Mouse (Mus musculus) liver, embryonic 13.5 days (tissue): ENCODE measurements around the gene Cst9. TPM values are rescaled to one million over a fixed set of nuclear protein-coding genes. Genes with fewer than 3 reads are reported as not detected.

ENCODE experiments used
- ATAC-seq: fragments of 200-750 bp; cut with Nextera tagmentation; 2 replicates; pipeline ENCODE4 v1.8.0; 2017; ENCODE audit warnings: low read depth, mild to moderate bottlenecking, moderate number of reproducible peaks, moderate library complexity
- DNase-seq: peaks from one replicate; pipeline ENCODE4 v3.0.0; 2022
- H3K27ac ChIP-seq: fragments of 300-500 bp; sonication (generic); 2 replicates; pipeline ENCODE4 v1.5.1; 2015; ENCODE audit warnings: moderate library complexity, mild to moderate bottlenecking, inconsistent platforms
- H3K27me3 ChIP-seq: fragments of 300-500 bp; sonication (generic); 2 replicates; pipeline ENCODE4 v1.6.1; 2015; ENCODE audit warnings: mild to moderate bottlenecking, inconsistent platforms
- H3K36me3 ChIP-seq: fragments of 300-500 bp; sonication (generic); 2 replicates; pipeline ENCODE4 v1.6.1; 2015; ENCODE audit warnings: mild to moderate bottlenecking, inconsistent platforms
- H3K4me1 ChIP-seq: fragments of 300-500 bp; sonication (generic); replicated peaks from 2 replicates; pipeline ENCODE4 v1.6.1; 2015; ENCODE audit warnings: inconsistent platforms
- H3K4me2 ChIP-seq: fragments of 300-500 bp; sonication (generic); 2 replicates; pipeline ENCODE4 v1.6.1; 2015; ENCODE audit warnings: inconsistent platforms, mild to moderate bottlenecking, moderate library complexity
- H3K4me3 ChIP-seq: fragments of 300-500 bp; sonication (generic); replicated peaks from 2 replicates; pipeline ENCODE4 v1.5.1; 2015; ENCODE audit warnings: mild to moderate bottlenecking, inconsistent platforms
- H3K9ac ChIP-seq: fragments of 300-500 bp; sonication (generic); 2 replicates; pipeline ENCODE4 v1.6.1; 2015; ENCODE audit warnings: mild to moderate bottlenecking, inconsistent platforms
- H3K9me3 ChIP-seq: fragments of 300-500 bp; sonication (generic); replicated peaks from 2 replicates; pipeline ENCODE4 v1.6.1; 2016; ENCODE audit warnings: inconsistent platforms
- whole genome bisulfite sequencing: fragments of 180-500 bp; shearing (Covaris S2); methylation state at CpG from one replicate; pipeline ENCODE4 v1.1.7; 2015; ENCODE audit not compliant: insufficient replicate concordance; 5-methylcytosine and 5-hydroxymethylcytosine counted together
- polyA plus RNA-seq: library from polyadenylated mRNA; unstranded; fragments of >200 nt; fragmentation: Nextera tagmentation; extraction: Ambion mirVana; gene quantifications from 2 replicates; pipeline ENCODE4 v1.2.1, GENCODE M21; 2015

The Cst9 gene
- 0.28 and 0.40 TPM in 2 replicates for polyA plus RNA-seq

- ATAC-seq, result 0 out of 2 replicates have a peak, but pooled peaks have one; percentile 55
- H3K9me3 ChIP-seq, result no peaks in the 10 kb centered on the region
- H3K9ac ChIP-seq, result no peak within 1 kb of the TSS
- no peak for DNase-seq
- WGBS, result 43% methylated on average over 4 of the region's 4 CpGs
- no peak within 1 kb of the TSS for H3K27ac ChIP-seq
- H3K36me3 ChIP-seq, result no peaks in the 10 kb centered on the region
- no peaks in the 10 kb centered on the region for H3K27me3 ChIP-seq
- no peak within 1 kb of the TSS for H3K4me2 ChIP-seq
- H3K4me1 ChIP-seq, result no peaks in the 10 kb centered on the region
- H3K4me3 ChIP-seq, result no peak within 1 kb of the TSS
Measured at GRCm38 (mm10) chr2:148834912-148835311, at the start of gene Cst9. Gene Cst9, plus strand, starts transcription at chr2:148835147.

DNA sequence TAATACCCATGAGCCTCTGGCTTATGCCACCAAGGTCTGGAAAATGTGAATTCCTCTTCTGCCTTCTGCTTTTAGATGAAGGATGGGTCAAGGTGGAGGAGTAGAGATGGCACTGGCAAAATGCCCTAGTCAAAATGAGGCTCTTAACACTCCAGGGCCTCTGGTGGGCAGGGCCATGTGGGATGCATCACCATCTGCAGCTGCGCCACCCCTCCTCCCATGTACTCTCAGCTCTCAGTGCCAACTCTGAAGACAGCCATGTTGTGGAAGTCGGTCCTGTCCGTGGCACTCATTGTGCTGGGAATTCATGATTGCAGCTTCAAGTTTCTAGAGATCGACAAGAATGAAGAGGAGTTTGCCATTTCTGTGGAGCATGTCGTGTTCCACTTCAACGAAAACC is 45.8 kb upstream of the Cst9 start, which contains the start of gene Cst12:
Cst12 (plus strand) TSS at position 220 of the 400 bp plus-strand sequence.
- no peaks in the 10 kb centered on the region for H3K36me3 ChIP-seq
- H3K4me1 ChIP-seq, result no peaks in the 10 kb centered on the region
- no peaks in the 10 kb centered on the region for H3K27me3 ChIP-seq
- H3K4me2 ChIP-seq, result no peak within 1 kb of the TSS
- H3K4me3 ChIP-seq, result no peak within 1 kb of the TSS
- 72% methylated on average over 6 of the region's 6 CpGs for WGBS
- DNase-seq (no peak), ATAC-seq (no peak)
- no peak within 1 kb of the TSS for H3K9ac ChIP-seq
- H3K9me3 ChIP-seq, result no peaks in the 10 kb centered on the region
- H3K27ac ChIP-seq, result no peak within 1 kb of the TSS

DNA sequence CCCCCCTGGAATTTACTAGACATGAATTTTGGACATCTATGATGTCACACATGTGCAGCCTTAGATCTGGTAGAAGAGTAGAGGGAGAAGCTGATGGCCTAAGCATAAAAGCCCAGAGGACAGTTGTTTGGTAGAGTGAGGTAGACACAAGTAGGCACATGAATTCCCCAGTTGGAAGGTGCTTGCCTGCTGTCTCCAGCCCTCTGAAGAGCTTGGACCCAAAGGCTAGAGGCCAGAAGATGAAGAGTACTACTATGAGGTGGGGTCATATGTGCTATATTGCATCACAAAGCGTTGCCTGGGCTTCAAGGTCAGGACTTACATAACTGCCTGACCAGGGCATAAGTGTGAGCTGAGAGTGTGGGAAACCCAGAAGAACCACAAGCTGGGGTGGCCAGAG is 36.5 kb upstream of the Cst9 start, which contains the start of gene Cst8:
Cst8 (plus strand) TSS at position 301 of the 400 bp plus-strand sequence.
- Histone ChIP-seq H3K4me2 (no peak within 1 kb of the TSS), H3K27ac (no peak within 1 kb of the TSS), H3K27me3 (no peaks in the 10 kb centered on the region), H3K9me3 (no peaks in the 10 kb centered on the region), H3K9ac (no peak within 1 kb of the TSS), H3K4me1 (no peaks in the 10 kb centered on the region), H3K4me3 (no peak within 1 kb of the TSS), H3K36me3 (no peaks in the 10 kb centered on the region)
- no peak for DNase-seq
- no peak for ATAC-seq
- 44% methylated on average over 1 of the region's 1 CpGs for WGBS

- Histone ChIP-seq H3K27ac (no peak overlapping the region), H3K36me3 (no peaks in the 10 kb centered on the region), H3K4me2 (no peak overlapping the region), H3K4me1 (no peaks in the 10 kb centered on the region), H3K4me3 (no peak overlapping the region), H3K9ac (no peak overlapping the region), H3K27me3 (no peaks in the 10 kb centered on the region), H3K9me3 (no peaks in the 10 kb centered on the region)
- 28% methylated on average over 3 of the region's 3 CpGs for WGBS
- ATAC-seq (peak; percentile 45; the same call in 1 of the 2 replicates), DNase-seq (no peak)
Measured at GRCm38 (mm10) chr2:148801491-148801921, 33.4 kb upstream of the Cst9 start.

DNA sequence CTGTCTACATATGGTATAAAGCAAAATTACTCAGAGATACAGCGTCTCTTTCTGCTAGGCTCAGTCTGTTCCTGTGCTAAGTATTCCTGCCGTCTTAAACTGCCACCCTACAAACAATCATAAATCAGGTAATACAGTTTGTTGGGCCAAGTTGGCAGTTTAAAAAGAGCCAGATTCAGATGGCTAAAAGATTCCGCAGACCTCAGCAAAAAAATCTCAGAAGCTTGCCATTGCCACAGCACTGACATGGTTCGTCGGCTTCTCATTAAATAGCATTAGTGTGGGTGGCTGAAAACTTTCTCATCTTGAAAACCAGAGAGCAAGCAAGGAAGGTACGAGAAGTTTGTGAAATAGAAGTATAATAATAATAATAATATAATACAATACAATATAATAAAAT is 28.3 kb upstream of the Cst9 start:
- DNase-seq, result no peak
- WGBS, result 57% methylated on average over 6 of the region's 6 CpGs

DNA sequence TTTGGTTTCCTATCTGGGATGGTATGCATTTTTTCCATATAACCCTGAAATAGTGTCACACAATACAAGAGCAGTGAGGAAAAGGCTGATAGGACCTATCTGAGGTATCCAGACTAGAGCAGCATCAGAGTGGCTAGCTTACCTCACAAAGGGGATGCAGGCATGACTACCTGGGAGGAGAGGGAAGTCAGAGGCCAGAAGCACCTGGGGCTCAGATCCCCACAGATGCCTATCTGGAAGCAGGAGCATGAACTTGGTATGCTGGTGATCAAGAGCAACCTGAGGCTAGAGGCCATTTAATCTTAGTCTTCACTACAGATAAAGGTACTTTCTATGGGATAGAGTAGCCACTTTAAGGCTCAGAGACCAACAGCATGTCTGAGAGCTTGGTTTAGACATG is 15.0 kb upstream of the Cst9 start, which contains the start of gene Cst13:
Cst13 (plus strand) TSS at position 173 of the 400 bp plus-strand sequence.
- H3K27ac ChIP-seq, result no peak within 1 kb of the TSS
- H3K4me1 ChIP-seq, result no peaks in the 10 kb centered on the region
- H3K27me3 ChIP-seq, result no peaks in the 10 kb centered on the region
- no peak for ATAC-seq
- H3K9ac ChIP-seq, result no peak within 1 kb of the TSS
- H3K4me3 ChIP-seq, result no peak within 1 kb of the TSS
- no peaks in the 10 kb centered on the region for H3K9me3 ChIP-seq
- H3K4me2 ChIP-seq, result no peak within 1 kb of the TSS
- DNase-seq, result no peak
- H3K36me3 ChIP-seq, result no peaks in the 10 kb centered on the region

More for the DNA sequence above, 28.3 kb upstream of the Cst9 start:
- H3K4me1 ChIP-seq, result no peaks in the 10 kb centered on the region
- no peaks in the 10 kb centered on the region for H3K27me3 ChIP-seq
- ATAC-seq, result no peak
- H3K4me3 ChIP-seq, result no peak overlapping the region
- H3K36me3 ChIP-seq, result no peaks in the 10 kb centered on the region
- no peak overlapping the region for H3K27ac ChIP-seq
- no peak overlapping the region for H3K9ac ChIP-seq
- H3K9me3 ChIP-seq, result no peaks in the 10 kb centered on the region
- no peak overlapping the region for H3K4me2 ChIP-seq

DNA sequence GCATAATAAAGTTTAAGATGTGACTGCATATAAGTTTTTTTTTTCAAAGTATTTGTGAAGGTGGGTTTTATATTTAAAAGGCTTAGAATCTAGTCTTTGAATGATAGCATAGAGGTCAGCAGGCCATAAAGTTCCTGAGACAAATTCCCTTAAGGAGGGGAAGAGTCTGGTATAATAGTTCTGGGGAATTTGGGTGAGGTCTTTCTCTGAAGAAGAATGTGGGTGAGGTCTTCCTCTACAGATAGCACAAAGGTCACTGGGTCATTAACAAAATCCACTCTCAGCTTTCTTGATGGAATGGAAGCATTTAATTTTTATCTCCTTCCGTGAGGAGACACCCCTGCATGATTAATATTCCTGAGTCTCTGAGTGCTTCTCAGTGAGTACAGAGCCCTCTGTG is 9.0 kb upstream of the Cst9 start:
- Histone ChIP-seq H3K4me1 (no peaks in the 10 kb centered on the region), H3K36me3 (no peaks in the 10 kb centered on the region), H3K4me3 (no peak overlapping the region), H3K27ac (no peak overlapping the region), H3K4me2 (no peak overlapping the region), H3K9me3 (no peaks in the 10 kb centered on the region), H3K27me3 (no peaks in the 10 kb centered on the region), H3K9ac (no peak overlapping the region)
- 30% methylated on average over 1 of the region's 1 CpGs for WGBS
- ATAC-seq (no peak), DNase-seq (no peak)

DNA sequence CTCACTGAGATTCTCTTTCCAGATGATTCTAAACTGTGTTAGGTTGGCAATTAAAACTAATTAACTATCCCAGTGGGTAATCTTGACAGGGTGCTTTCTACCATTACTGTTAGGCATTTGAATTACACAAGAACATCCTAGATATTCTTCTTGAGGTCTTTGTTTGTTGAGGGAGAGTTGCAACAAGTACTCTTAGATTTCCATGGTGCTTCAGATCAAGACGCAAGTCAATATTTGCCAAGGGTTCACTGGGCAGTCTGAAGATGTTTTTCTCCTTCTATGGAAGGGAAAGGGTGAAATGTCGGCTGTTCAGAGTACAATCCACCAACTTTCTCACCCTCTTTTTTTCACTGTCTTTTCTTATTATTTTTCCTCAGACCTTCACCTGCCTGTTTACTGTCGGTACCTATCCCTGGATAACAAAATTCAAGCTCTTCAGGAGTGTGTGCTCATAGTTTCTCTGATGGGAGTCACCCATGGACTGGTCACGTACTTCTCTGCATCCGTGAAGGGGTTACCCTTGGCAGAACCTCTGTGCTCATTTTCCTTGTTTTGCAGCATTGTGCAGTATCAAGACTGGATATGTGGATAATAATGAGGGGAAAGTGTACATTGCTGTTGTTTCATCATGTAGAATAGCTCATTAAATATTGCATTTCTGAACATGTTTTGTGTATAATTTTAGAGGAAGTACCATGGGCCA is 3.3 kb downstream of the Cst9 start:
- DNase-seq, result no peak
- no peak overlapping the region for H3K9ac ChIP-seq
- ATAC-seq, result no peak

DNA sequence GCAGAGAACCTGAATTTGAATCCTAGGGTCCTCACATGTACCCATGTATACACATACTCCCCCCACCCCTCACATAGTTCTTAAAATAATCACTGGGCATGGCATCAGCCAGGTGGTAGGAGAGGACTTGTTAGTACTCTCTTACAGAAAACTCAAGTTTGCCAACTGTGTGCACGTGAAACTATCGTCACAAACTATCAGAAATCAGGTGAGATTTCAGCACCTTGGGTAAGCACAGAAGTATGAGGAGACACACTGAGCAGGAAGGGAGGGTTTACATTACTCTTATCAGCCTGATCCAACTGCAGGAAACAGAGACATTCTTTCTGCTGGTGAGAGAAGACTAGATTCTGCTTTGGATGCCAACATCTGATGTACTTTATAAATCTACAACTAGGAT is 4.3 kb downstream of the Cst9 start:
- Histone ChIP-seq H3K4me2 (no peak overlapping the region), H3K27ac (no peak overlapping the region), H3K9me3 (no peaks in the 10 kb centered on the region), H3K9ac (no peak overlapping the region), H3K4me1 (no peaks in the 10 kb centered on the region), H3K4me3 (no peak overlapping the region), H3K27me3 (no peaks in the 10 kb centered on the region), H3K36me3 (no peaks in the 10 kb centered on the region)
- no peak for DNase-seq
- no peak for ATAC-seq
- 39% methylated on average over 2 of the region's 2 CpGs for WGBS

More for the DNA sequence above, 3.3 kb downstream of the Cst9 start:
- no peaks in the 10 kb centered on the region for H3K27me3 ChIP-seq
- no peaks in the 10 kb centered on the region for H3K36me3 ChIP-seq
- no peaks in the 10 kb centered on the region for H3K4me1 ChIP-seq
- WGBS, result 58% methylated on average over 5 of the region's 5 CpGs
- no peaks in the 10 kb centered on the region for H3K9me3 ChIP-seq
- no peak overlapping the region for H3K27ac ChIP-seq
- H3K4me3 ChIP-seq, result no peak overlapping the region
- no peak overlapping the region for H3K4me2 ChIP-seq

DNA sequence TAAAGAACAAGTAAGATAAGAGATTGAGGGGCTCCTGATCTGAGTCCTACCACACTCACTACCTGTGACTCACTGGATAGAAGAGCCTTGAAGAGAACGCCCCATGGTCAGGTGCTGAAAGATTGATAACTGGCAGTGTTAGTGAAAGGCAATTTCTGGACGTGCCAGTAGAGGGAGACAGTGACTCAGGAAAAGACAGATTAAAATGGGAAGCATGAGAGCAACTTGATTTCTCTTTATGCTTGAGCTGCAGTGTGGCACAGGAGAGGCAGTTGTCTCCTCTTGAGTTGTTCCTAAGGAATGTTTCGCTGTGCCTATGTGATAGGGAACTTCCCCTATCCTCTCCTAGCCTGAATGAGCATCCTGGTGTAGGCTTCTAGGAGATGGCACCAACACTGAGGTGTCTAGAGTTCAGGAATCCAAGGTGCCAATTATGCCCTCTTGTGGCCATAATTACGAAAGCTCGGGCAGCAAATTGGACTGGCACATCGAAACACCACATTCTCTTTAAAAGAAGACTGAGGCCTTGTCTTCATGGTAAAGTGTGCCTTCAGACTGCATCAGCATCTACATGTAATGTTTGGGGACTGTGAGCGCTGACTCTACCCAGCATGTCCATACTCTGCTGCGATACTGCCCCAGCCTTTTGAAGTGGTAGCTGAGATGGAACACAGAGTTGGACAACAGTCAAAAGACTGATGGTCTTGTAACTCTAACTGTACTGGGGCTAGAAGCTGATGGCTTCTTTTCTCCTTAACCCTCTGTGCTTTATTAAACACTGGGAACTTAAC is 16.4 kb downstream of the Cst9 start:
- H3K4me1 ChIP-seq, result no peaks in the 10 kb centered on the region
- no peak overlapping the region for H3K4me3 ChIP-seq
- ATAC-seq (peak; percentile 55), DNase-seq (peak; percentile 17)
- H3K4me2 ChIP-seq, result no peak overlapping the region
- no peak overlapping the region for H3K9ac ChIP-seq
- H3K36me3 ChIP-seq, result no peaks in the 10 kb centered on the region
- no peaks in the 10 kb centered on the region for H3K27me3 ChIP-seq
- WGBS, result 35% methylated on average over 8 of the region's 8 CpGs
- H3K9me3 ChIP-seq, result no peaks in the 10 kb centered on the region
- H3K27ac ChIP-seq, result no peak overlapping the region

DNA sequence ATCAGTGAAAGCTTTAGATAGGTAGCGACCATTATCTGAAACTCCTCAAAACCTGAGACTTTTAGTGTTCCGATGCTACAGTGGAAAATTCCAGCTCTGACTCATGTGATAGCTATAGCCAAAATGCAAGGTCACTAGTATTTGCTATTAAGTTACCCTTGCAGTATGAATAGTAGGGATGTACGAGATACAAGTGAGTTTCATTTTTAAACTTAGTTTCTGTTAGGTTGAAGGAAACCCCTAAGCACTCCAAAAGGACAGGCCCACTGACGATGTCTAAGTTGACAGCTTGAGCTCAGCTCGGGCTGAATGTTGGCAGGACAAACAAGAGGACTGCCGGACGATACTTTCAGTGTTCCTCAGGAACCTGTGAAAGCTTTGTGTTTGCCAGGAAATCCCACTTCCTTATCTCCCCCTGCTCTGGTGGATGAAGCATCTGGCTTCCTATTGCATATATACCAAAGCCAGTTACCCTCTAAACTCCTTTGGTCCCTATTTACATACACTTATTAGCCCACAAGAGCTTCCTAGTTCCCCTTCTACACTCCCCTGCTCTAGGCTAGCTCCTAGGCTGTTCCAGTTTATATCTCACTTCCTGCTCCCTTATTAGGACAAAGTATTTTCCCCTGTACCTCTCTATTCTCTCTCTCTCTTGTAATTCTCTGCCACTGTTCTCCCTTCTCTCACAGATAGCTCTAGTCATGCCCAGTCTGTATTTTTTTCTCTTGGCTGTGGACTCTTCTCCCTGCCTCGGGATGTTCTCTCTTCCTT is 21.9 kb downstream of the Cst9 start:
- no peak overlapping the region for H3K27ac ChIP-seq
- DNase-seq, result no peak

More for the DNA sequence above, 21.9 kb downstream of the Cst9 start:
- no peak overlapping the region for H3K4me3 ChIP-seq
- ATAC-seq, result no peak
- H3K27me3 ChIP-seq, result no peaks in the 10 kb centered on the region
- H3K4me1 ChIP-seq, result no peaks in the 10 kb centered on the region
- no peak overlapping the region for H3K9ac ChIP-seq
- H3K4me2 ChIP-seq, result 0 out of 2 replicates have a peak overlapping the region, but pooled peaks have one; percentile 6
- 27% methylated on average over 8 of the region's 8 CpGs for WGBS
- no peaks in the 10 kb centered on the region for H3K36me3 ChIP-seq
- H3K9me3 ChIP-seq, result no peaks in the 10 kb centered on the region
